Mouse (Mus musculus): ENCODE results near the gene Rnf213. TPM values are rescaled to one million over a fixed set of nuclear protein-coding genes. Genes with fewer than 3 reads are reported as not detected.

The Rnf213 gene
- polyA plus RNA-seq, 1 experiment: 34.7 TPM

DNA sequence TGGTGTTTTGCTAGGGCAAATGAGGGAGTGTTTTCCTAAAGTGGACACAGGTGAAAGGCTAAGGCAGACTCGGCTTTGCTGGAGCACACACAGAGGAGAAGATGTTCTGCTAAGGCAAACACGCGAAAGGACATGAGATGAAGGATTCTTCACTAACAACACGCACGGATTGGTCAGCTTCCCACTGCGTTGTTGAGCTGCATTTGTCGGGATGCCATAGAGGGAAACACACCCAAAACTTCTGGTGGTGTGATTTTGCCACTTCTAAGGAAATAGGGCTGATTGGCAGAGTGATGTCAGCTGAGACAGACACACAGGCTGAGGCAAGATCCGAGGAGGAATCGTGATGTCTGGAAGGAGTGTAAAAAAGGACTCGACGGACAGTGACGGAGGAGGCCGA lies 3.0 kb downstream of the Rnf213 start:
- 73% methylated on average over 13 of the region's 13 CpGs for WGBS
- Histone ChIP-seq H3K27ac (ENCODE audit: insufficient read depth, low read depth, low read length) (no peak overlapping the region), H3K27me3 (ENCODE audit: control insufficient read depth, insufficient read depth, low read length) (no peaks in the 10 kb centered on the region), H3K4me1 (ENCODE audit: control insufficient read depth, insufficient read depth, insufficient read length, low read length) (peaks cover 12% of the 10 kb centered on the region), H3K4me3 (ENCODE audit: low read depth, low read length) (peak overlapping the region; percentile 5), H3K36me3 (ENCODE audit: control insufficient read depth, insufficient read depth, low read length) (peaks cover 31% of the 10 kb centered on the region)
- TF ChIP-seq CTCF (IDR thresholded peaks at IDR 0.05; ENCODE audit: extremely low read depth, insufficient read length, insufficient replicate concordance, low read depth, low read length): no peak
- no peak for TF ChIP-seq POLR2A (IDR thresholded peaks at IDR 0.05; ENCODE audit: low read depth, low read length)

DNA sequence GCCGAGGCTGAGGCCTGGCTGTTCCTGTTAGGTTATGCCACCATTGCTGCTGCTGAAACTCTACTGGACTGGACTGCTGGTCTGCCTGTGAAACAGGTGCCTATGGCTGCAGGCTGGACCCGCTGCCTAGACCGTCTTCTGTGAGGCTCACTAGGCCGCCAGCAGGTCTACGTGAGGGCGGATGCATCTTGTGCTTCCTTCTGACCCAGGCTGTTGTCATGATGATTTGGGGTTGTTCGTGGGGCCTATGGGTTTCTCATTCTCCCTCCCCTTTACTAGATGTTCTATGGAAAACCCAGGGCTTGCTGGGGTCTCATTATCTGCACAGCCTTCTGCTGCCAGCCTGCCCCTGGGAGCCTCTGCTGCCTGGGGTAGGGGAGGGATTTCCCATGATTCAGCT lies 3.6 kb downstream of the Rnf213 start:
- peaks cover 11% of the 10 kb centered on the region for H3K4me1 ChIP-seq (ENCODE audit: control insufficient read depth, insufficient read depth, insufficient read length, low read length)
- no peaks in the 10 kb centered on the region for H3K27me3 ChIP-seq (ENCODE audit: control insufficient read depth, insufficient read depth, low read length)
- no peak overlapping the region for H3K27ac ChIP-seq (ENCODE audit: insufficient read depth, low read depth, low read length)
- H3K4me3 ChIP-seq (ENCODE audit: low read depth, low read length): peak overlapping the region; percentile 5; the same call in 1 of the 2 replicates
- TF ChIP-seq POLR2A (IDR thresholded peaks at IDR 0.05; ENCODE audit: low read depth, low read length): no peak
- no peak for TF ChIP-seq CTCF (IDR thresholded peaks at IDR 0.05; ENCODE audit: extremely low read depth, insufficient read length, insufficient replicate concordance, low read depth, low read length)
- WGBS: 90% methylated on average over 7 of the region's 7 CpGs
- peaks cover 34% of the 10 kb centered on the region for H3K36me3 ChIP-seq (ENCODE audit: control insufficient read depth, insufficient read depth, low read length)

DNA sequence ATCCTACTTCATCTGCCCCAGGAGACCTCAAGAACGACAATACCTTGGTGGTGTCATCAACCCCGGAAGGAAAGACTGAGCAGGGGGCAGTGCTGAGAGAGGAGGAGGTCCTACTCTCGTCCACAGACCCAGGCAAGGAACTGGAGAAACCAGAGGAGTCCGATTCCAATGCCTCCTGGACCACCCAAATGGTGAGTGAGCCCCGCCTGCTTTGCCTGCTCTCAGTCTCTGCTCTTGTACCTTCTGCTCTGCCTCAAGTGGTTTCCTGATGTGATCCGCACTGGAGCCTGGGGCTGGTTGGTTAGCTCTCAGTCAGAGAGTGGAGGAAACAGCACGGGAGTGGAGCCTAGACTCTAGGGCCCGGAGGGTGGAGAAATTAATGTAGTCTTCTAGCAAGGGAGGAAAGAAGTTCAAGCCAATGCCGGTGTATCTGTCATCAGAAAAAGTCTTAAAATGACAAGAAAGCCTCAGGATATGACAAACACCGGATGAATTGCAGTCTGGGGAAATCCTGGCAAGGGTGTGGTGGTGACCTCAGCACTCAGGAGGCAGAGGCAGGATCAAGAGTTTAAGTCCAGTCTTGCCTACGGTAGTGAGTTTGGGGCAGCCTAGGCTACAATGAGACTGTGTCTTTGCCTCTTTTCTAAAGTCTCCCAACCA lies 9.7 kb downstream of the Rnf213 start:
- Histone ChIP-seq H3K27me3 (ENCODE audit: control insufficient read depth, insufficient read depth, low read length) (no peaks in the 10 kb centered on the region), H3K4me1 (ENCODE audit: control insufficient read depth, insufficient read depth, insufficient read length, low read length) (no peaks in the 10 kb centered on the region), H3K27ac (ENCODE audit: insufficient read depth, low read depth, low read length) (no peak overlapping the region), H3K4me3 (ENCODE audit: low read depth, low read length) (no peak overlapping the region), H3K36me3 (ENCODE audit: control insufficient read depth, insufficient read depth, low read length) (peaks cover 71% of the 10 kb centered on the region)
- 76% methylated on average over 11 of the region's 11 CpGs for WGBS
- TF ChIP-seq POLR2A (IDR thresholded peaks at IDR 0.05; ENCODE audit: low read depth, low read length): no peak
- TF ChIP-seq CTCF (IDR thresholded peaks at IDR 0.05; ENCODE audit: extremely low read depth, insufficient read length, insufficient replicate concordance, low read depth, low read length): no peak

DNA sequence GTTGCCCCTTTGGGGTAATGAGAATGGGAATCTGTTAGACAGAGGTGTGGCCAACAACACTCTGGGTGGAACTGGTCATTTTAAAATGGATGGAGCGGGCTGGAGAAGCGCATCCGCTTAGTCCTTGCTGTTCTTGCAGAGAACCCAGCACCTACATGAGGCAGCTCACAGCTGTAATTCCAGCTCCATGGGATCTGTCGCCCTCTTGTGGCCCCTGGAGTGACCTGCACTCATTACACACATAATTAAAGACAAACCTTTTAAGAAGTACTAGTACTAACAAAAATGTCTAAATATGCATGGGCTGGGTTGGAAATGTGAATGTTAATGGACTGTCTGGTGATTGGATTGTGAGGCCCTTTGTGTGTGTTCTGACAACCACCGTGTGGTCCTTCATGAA lies 11.7 kb downstream of the Rnf213 start:
- TF ChIP-seq CTCF (IDR thresholded peaks at IDR 0.05; ENCODE audit: extremely low read depth, insufficient read length, insufficient replicate concordance, low read depth, low read length) (peak; percentile 81; the same call in 1 of the 2 replicates), POLR2A (IDR thresholded peaks at IDR 0.05; ENCODE audit: low read depth, low read length) (no peak)
- Histone ChIP-seq H3K4me3 (ENCODE audit: low read depth, low read length) (no peak overlapping the region), H3K4me1 (ENCODE audit: control insufficient read depth, insufficient read depth, insufficient read length, low read length) (no peaks in the 10 kb centered on the region), H3K27me3 (ENCODE audit: control insufficient read depth, insufficient read depth, low read length) (no peaks in the 10 kb centered on the region), H3K36me3 (ENCODE audit: control insufficient read depth, insufficient read depth, low read length) (peaks cover 78% of the 10 kb centered on the region), H3K27ac (ENCODE audit: insufficient read depth, low read depth, low read length) (no peak overlapping the region)
- WGBS: 75% methylated on average over 5 of the region's 5 CpGs

- H3K27me3 ChIP-seq (ENCODE audit: control insufficient read depth, insufficient read depth, low read length): no peaks in the 10 kb centered on the region
- H3K4me1 ChIP-seq (ENCODE audit: control insufficient read depth, insufficient read depth, insufficient read length, low read length): no peaks in the 10 kb centered on the region
- H3K4me3 ChIP-seq (ENCODE audit: low read depth, low read length): no peak overlapping the region
- H3K27ac ChIP-seq (ENCODE audit: insufficient read depth, low read depth, low read length): no peak overlapping the region
- H3K36me3 ChIP-seq (ENCODE audit: control insufficient read depth, insufficient read depth, low read length): peaks cover 91% of the 10 kb centered on the region
- no peak for TF ChIP-seq CTCF (IDR thresholded peaks at IDR 0.05; ENCODE audit: extremely low read depth, insufficient read length, insufficient replicate concordance, low read depth, low read length)
- TF ChIP-seq POLR2A (IDR thresholded peaks at IDR 0.05; ENCODE audit: low read depth, low read length): no peak
- WGBS: 89% methylated on average over 6 of the region's 6 CpGs
Observed at GRCm38 (mm10) chr11:119407381-119407780, 14.5 kb downstream of the Rnf213 start.

- 51% methylated on average over 5 of the region's 5 CpGs for WGBS
- TF ChIP-seq CTCF (IDR thresholded peaks at IDR 0.05; ENCODE audit: extremely low read depth, insufficient read length, insufficient replicate concordance, low read depth, low read length) (no peak), POLR2A (IDR thresholded peaks at IDR 0.05; ENCODE audit: low read depth, low read length) (no peak)
- H3K27me3 ChIP-seq (ENCODE audit: control insufficient read depth, insufficient read depth, low read length): no peaks in the 10 kb centered on the region
- no peak overlapping the region for H3K4me3 ChIP-seq (ENCODE audit: low read depth, low read length)
- H3K4me1 ChIP-seq (ENCODE audit: control insufficient read depth, insufficient read depth, insufficient read length, low read length): no peaks in the 10 kb centered on the region
- peaks cover 89% of the 10 kb centered on the region for H3K36me3 ChIP-seq (ENCODE audit: control insufficient read depth, insufficient read depth, low read length)
- no peak overlapping the region for H3K27ac ChIP-seq (ENCODE audit: insufficient read depth, low read depth, low read length)
Observed at GRCm38 (mm10) chr11:119407977-119408376, 15.1 kb downstream of the Rnf213 start.

DNA sequence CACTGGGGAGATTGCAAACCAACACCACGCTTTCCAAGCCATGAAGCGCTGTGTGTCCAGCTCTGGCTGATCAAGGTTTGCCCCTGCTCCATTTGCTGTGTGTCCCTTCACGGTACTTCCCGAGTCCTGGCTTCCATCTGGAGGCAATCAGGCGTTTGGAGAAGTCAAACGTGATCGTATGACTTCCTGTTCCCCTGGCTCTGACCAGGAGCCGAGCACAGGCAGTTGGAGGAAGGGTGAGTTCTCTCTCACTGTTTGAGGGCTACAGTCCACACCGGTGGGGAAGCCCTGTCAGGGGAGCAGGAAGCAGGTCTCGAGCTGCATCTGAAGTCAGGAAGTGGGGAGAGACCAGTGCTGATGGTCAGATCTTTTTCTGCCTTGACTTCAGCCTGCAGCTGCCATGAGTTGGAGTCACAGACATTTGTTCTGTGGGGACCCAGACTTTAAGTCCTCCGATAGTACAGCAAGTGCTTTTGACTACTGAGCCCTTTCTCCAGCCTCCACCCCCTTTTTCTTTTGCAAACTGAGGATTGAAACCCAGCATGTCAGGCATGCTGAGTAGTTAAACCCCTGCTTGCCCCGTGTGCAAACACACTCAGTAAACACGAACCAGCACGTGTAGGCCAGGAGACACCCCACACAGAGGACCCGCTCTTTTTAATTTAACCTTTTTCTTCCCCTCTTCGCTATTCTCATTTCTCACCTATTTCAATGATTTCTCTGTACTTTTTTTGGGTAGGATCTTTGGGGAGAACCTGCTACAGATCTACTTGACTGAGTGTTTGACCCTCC lies 26.6 kb downstream of the Rnf213 start:
- 57% methylated on average over 16 of the region's 16 CpGs for WGBS
- Histone ChIP-seq H3K27ac (ENCODE audit: insufficient read depth, low read depth, low read length) (no peak overlapping the region), H3K4me1 (ENCODE audit: control insufficient read depth, insufficient read depth, insufficient read length, low read length) (no peaks in the 10 kb centered on the region)

More for the DNA sequence above, 26.6 kb downstream of the Rnf213 start:
- no peaks in the 10 kb centered on the region for H3K27me3 ChIP-seq (ENCODE audit: control insufficient read depth, insufficient read depth, low read length)
- H3K4me3 ChIP-seq (ENCODE audit: low read depth, low read length): no peak overlapping the region
- TF ChIP-seq POLR2A (IDR thresholded peaks at IDR 0.05; ENCODE audit: low read depth, low read length): no peak
- no peak for TF ChIP-seq CTCF (IDR thresholded peaks at IDR 0.05; ENCODE audit: extremely low read depth, insufficient read length, insufficient replicate concordance, low read depth, low read length)
- peaks cover 89% of the 10 kb centered on the region for H3K36me3 ChIP-seq (ENCODE audit: control insufficient read depth, insufficient read depth, low read length)

All from small intestine, adult 2 months (tissue).